Mouse (Mus musculus): Measurements from ENCODE around the gene Tnfrsf13c. TPM values are rescaled to one million over a fixed set of nuclear protein-coding genes. Genes with fewer than 3 reads are reported as not detected.

Gene Tnfrsf13c
- polyA plus RNA-seq, 1 experiment = 0.36 TPM

DNA sequence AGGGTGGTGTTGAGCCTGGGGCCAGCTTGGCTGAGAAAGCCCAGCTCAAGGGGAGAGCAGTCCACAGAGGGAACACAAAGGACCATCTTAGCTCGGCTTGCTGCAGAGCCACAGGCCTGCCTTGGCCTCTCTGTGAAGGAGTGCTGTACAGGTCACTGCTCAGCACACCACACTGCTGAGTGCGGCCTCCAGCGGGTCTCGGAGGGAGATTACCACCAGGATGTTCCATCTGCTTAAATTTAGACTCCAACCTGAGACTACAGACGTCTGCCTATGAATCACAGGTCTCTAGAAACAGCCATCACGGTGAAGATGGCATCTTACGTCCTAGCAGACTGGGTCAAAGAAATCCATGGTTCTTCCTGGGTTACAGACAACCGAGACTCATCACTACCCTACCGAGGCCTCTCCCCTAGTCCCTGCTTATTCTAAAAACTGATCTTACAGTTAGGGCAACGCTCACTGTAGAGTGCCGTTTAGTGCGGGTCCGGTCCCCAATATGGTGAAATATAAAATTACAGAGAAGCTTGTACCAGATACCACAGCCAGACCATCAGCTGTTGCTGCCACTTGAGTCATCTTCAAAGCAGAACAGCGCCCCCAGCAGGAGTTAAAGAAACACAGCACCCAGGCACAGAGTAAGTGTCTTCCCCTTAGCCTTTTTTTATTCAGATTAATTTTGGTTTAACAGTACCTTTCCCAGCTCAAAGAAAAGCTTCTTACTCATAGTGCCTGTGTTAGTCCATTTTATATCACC lies 2.9 kb downstream of the Tnfrsf13c start:
- Histone ChIP-seq H3K9me3 (ENCODE audit: control insufficient read depth, low read length) (no peaks in the 10 kb centered on the region), H3K4me3 (replicated peaks) (no peak overlapping the region), H3K4me1 (ENCODE audit: control insufficient read depth) (peaks cover 16% of the 10 kb centered on the region), H3K36me3 (ENCODE audit: control insufficient read depth) (no peaks in the 10 kb centered on the region), H3K27me3 (ENCODE audit: control insufficient read depth) (peaks cover 91% of the 10 kb centered on the region)
- TF ChIP-seq GATA1 (IDR thresholded peaks at IDR 0.05; ENCODE audit: low read length) (no peak), TAL1 (IDR thresholded peaks at IDR 0.05; ENCODE audit: low read length) (no peak)

DNA sequence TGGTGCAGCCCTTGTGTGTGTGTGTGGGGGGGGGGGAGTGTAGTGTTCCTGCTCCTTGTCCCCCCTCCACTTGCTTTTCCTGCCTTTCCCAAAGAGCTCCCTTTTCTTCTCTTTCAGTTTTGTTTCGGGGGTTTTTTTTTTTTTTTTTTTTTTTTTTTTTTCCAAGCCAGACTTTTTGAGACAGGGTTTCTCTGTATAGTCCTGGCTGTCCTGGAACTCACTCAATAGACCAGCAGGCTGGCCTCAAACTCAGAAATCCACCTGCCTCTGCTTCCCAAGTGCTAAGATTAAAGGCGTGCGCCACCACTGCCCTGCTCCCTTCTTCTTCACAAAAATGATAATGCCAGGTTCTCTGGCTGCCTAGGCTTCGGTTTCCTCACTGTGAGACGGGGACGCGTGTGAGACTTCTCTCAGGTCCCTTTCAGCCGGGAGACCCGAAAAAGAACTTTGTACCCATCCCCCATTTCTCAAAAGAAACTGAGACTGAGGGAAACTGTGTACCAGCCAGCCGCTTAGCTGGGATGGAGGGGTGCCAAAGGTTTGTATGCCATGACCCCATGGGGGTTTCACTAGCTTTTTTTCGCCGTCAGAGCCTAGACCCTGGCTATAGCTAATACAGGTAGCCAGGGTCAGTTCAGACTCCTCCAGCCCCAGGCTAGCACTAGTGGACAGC lies 4.0 kb downstream of the Tnfrsf13c start:
- H3K4me3 ChIP-seq (replicated peaks) = no peak overlapping the region
- peaks cover 91% of the 10 kb centered on the region for H3K27me3 ChIP-seq (ENCODE audit: control insufficient read depth)
- TF ChIP-seq TAL1 (IDR thresholded peaks at IDR 0.05; ENCODE audit: low read length) = no peak
- no peak for TF ChIP-seq GATA1 (IDR thresholded peaks at IDR 0.05; ENCODE audit: low read length)
- no peaks in the 10 kb centered on the region for H3K36me3 ChIP-seq (ENCODE audit: control insufficient read depth)
- peaks cover 16% of the 10 kb centered on the region for H3K4me1 ChIP-seq (ENCODE audit: control insufficient read depth)
- no peaks in the 10 kb centered on the region for H3K9me3 ChIP-seq (ENCODE audit: control insufficient read depth, low read length)

- H3K9me3 ChIP-seq (ENCODE audit: control insufficient read depth, low read length) = no peaks in the 10 kb centered on the region
- TF ChIP-seq GATA1 (IDR thresholded peaks at IDR 0.05; ENCODE audit: low read length) (no peak), TAL1 (IDR thresholded peaks at IDR 0.05; ENCODE audit: low read length) (no peak)
- H3K27me3 ChIP-seq (ENCODE audit: control insufficient read depth) = peaks cover 91% of the 10 kb centered on the region
- no peaks in the 10 kb centered on the region for H3K36me3 ChIP-seq (ENCODE audit: control insufficient read depth)
- H3K4me1 ChIP-seq (ENCODE audit: control insufficient read depth) = peaks cover 6% of the 10 kb centered on the region
- no peak overlapping the region for H3K4me3 ChIP-seq (replicated peaks)
These were observed 5.1 kb downstream of the Tnfrsf13c start for GRCm38 (mm10) chr15:82218778-82219666.

- peaks cover 2% of the 10 kb centered on the region; the same call in 1 of the 2 replicates for H3K4me1 ChIP-seq (ENCODE audit: control insufficient read depth)
- H3K4me3 ChIP-seq (replicated peaks) = no peak overlapping the region
- H3K9me3 ChIP-seq (ENCODE audit: control insufficient read depth, low read length) = no peaks in the 10 kb centered on the region
- no peaks in the 10 kb centered on the region for H3K36me3 ChIP-seq (ENCODE audit: control insufficient read depth)
- peaks cover 91% of the 10 kb centered on the region for H3K27me3 ChIP-seq (ENCODE audit: control insufficient read depth)
- no peak for TF ChIP-seq GATA1 (IDR thresholded peaks at IDR 0.05; ENCODE audit: low read length)
- TF ChIP-seq TAL1 (IDR thresholded peaks at IDR 0.05; ENCODE audit: low read length) = no peak
These were observed 6.2 kb downstream of the Tnfrsf13c start for GRCm38 (mm10) chr15:82217980-82218379.

GRCm38 (mm10) chr15:82217039-82217438 lies 7.1 kb downstream of the Tnfrsf13c start:
- peaks cover 91% of the 10 kb centered on the region for H3K27me3 ChIP-seq (ENCODE audit: control insufficient read depth)
- no peak for TF ChIP-seq GATA1 (IDR thresholded peaks at IDR 0.05; ENCODE audit: low read length)
- no peak for TF ChIP-seq TAL1 (IDR thresholded peaks at IDR 0.05; ENCODE audit: low read length)
- no peaks in the 10 kb centered on the region for H3K36me3 ChIP-seq (ENCODE audit: control insufficient read depth)
- H3K4me1 ChIP-seq (ENCODE audit: control insufficient read depth) = peaks cover 2% of the 10 kb centered on the region
- H3K4me3 ChIP-seq (replicated peaks) = no peak overlapping the region
- H3K9me3 ChIP-seq (ENCODE audit: control insufficient read depth, low read length) = peaks cover 4% of the 10 kb centered on the region; the same call in 1 of the 2 replicates

DNA sequence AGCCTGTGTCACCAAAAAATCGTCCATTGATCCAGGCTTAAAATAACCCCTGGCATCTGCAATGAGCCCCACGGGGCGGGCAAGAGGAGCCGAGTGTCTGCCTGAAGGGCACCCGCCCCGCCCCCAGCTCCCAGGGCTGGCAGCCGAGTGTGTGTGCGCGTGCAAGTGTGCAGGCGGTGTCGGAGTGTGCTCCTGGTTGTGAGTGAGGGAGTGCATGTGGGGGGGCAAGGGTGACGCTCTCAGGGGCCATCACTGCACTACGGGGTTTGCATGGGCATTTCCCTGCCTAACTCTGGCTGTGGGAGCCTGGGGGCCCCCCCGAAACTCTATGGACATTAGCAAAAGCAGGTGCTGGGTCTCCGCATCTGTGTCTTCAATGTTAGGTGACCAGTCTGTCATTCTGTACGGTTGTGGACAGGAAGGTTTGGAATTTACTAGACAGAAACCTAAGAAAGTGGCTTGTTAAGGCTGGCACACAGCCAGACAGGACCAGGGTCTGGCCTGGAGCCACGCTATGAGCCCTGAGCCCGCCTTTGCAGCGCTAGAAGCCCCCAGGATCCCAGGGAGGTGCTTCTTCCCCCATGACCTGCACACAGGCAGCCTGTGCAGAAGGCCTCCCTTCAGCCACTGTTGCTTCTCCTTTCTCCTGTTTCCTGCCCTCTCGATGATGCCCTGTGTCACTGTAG lies 7.9 kb downstream of the Tnfrsf13c start:
- peaks cover 96% of the 10 kb centered on the region for H3K27me3 ChIP-seq (ENCODE audit: control insufficient read depth)

GRCm38 (mm10) chr15:82215332-82216046 lies 8.7 kb downstream of the Tnfrsf13c start:
- Histone ChIP-seq H3K27me3 (ENCODE audit: control insufficient read depth) (peaks cover 96% of the 10 kb centered on the region), H3K9me3 (ENCODE audit: control insufficient read depth, low read length) (peaks cover 8% of the 10 kb centered on the region; the same call in 1 of the 2 replicates), H3K36me3 (ENCODE audit: control insufficient read depth) (no peaks in the 10 kb centered on the region), H3K4me3 (replicated peaks) (no peak overlapping the region), H3K4me1 (ENCODE audit: control insufficient read depth) (peaks cover 4% of the 10 kb centered on the region)
- no peak for TF ChIP-seq GATA1 (IDR thresholded peaks at IDR 0.05; ENCODE audit: low read length)
- TF ChIP-seq TAL1 (IDR thresholded peaks at IDR 0.05; ENCODE audit: low read length) = no peak

More for the DNA sequence above, 7.9 kb downstream of the Tnfrsf13c start:
- H3K4me1 ChIP-seq (ENCODE audit: control insufficient read depth) = peaks cover 4% of the 10 kb centered on the region
- no peak overlapping the region for H3K4me3 ChIP-seq (replicated peaks)
- no peaks in the 10 kb centered on the region for H3K36me3 ChIP-seq (ENCODE audit: control insufficient read depth)
- TF ChIP-seq GATA1 (IDR thresholded peaks at IDR 0.05; ENCODE audit: low read length) (no peak), TAL1 (IDR thresholded peaks at IDR 0.05; ENCODE audit: low read length) (no peak)
- peaks cover 8% of the 10 kb centered on the region; the same call in 1 of the 2 replicates for H3K9me3 ChIP-seq (ENCODE audit: control insufficient read depth, low read length)

DNA sequence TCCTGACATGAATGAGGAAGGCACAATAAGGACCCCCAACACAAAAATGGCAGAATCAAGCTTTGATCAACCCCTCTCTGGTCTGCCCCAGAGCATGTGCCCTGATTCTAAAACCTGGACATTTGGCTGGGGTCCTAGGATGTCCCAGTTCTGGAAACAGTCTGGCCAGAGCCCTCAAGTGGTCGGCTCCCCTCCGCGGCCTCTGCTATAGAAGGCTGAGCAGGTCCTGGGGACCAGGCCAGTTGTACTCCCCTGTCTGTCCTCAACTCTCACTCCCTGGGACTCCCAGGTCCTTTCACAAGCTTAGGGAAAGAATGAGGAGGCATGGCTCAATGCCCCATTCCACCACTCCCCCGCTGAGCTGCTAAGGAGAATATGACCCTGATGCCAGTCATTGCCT lies 10.9 kb downstream of the Tnfrsf13c start:
- Histone ChIP-seq H3K4me1 (ENCODE audit: control insufficient read depth) (peaks cover 4% of the 10 kb centered on the region), H3K27me3 (ENCODE audit: control insufficient read depth) (peaks cover 97% of the 10 kb centered on the region), H3K9me3 (ENCODE audit: control insufficient read depth, low read length) (peaks cover 8% of the 10 kb centered on the region; the same call in 1 of the 2 replicates), H3K36me3 (ENCODE audit: control insufficient read depth) (no peaks in the 10 kb centered on the region), H3K4me3 (replicated peaks) (no peak overlapping the region)
- TF ChIP-seq TAL1 (IDR thresholded peaks at IDR 0.05; ENCODE audit: low read length) = no peak
- TF ChIP-seq GATA1 (IDR thresholded peaks at IDR 0.05; ENCODE audit: low read length) = no peak

Data from erythroblast, embryonic 14.5 days (primary cell).